Mouse (Mus musculus): Measurements from ENCODE around the gene Rab8b.
"Not testable (repeated sequence)": the region's sequence is repeated elsewhere in the genome, so short reads cannot be mapped to it uniquely, and the experiment has no call there.

Rab8b gene

DNA sequence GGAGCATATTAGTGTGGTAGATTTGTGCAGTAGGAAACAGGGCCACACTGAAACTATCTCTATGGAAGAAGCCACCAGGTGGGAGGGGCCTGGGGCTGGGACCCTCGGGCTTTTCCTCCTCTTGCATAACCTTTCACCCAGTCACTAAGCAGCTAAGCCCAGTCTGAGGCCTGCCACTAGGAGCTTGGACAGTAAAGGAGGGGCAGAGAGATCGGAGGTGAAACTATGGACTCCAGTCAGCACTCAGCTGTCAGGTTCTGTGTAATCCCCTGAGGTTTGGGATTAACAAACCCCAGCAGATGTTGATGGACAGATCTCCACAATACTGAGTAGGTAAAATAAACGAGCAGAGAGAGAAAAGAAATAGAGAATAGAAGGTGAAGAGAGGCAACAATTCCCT lies 33.1 kb downstream of the Rab8b start:
- no peak for DNase-seq

DNA sequence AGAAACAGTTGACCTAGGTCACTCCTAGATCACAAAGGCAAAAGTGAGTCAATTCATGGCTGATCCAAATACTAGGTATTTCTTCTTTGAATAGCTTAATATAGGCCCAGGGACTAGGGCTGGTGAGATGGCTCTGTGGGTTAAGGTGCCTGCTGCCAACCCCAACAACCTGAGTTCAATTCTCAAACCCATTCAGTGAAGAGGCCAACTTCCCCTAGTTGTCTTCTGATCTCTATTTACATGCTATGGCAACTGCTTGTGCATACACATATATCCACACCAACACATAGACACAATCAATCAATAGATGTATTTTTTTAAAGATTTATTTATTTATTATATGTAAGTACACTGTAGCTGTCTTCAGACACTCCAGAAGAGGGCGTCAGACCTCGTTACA lies 34.9 kb downstream of the Rab8b start:
- no peak for DNase-seq

DNA sequence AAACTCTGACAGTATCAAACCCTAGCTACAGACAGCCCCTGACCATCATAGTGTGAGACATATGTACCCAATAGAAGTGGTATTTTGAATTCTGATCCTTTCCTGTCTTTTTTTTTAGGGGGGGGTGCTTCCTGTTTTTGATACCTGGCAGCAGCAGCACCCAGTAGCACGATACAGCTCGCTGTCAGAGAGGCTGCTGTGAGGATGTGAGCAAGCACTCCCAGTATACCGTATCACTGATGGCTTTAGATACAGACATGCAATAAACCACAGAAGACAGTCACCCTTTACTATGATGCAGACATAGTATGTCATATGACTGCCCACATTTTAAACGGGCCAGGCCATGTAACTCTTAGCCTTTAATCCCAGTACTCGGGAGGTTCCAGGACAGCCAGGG lies 36.0 kb downstream of the Rab8b start:
- no peak for DNase-seq

DNA sequence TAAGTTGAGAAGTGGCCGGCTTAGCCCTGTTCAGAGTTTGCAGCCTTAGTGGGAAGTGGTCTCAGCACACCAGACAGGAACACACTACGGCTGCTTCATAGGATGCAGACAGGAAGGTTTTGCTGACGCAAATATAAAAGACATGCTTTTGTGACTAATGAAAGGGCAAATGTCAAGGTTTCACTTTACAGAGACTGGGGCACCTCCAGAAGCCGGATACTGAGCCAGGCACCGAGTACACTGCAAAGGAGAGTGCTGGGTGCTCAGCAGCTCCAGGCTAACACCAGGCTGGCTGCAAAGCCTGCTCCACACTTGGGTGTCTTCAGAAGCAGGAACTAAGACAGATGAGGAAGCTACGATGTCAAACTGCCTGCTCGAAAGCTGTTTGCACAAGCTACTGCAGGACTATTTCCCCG lies 37.1 kb downstream of the Rab8b start:
- DNase-seq = no peak

DNA sequence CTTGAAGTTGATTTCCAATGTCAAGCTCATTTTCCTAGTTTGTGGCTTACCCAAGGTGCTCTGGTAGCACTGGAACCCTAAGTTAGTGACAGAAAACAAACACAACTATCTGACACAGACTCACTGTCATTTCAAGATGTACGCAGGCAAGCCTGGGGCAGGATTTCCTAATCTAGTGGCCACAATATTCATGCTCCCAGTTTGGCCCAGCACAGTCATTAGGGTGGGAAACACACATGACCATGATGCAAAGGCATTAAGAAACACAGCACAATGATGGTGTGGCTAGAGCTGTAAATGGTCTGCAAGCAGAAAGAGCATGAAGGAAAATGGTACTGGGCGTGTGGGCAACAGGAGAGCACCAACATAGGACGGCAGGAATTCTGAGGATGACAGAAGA lies 37.6 kb downstream of the Rab8b start:
- DNase-seq = no peak

DNA sequence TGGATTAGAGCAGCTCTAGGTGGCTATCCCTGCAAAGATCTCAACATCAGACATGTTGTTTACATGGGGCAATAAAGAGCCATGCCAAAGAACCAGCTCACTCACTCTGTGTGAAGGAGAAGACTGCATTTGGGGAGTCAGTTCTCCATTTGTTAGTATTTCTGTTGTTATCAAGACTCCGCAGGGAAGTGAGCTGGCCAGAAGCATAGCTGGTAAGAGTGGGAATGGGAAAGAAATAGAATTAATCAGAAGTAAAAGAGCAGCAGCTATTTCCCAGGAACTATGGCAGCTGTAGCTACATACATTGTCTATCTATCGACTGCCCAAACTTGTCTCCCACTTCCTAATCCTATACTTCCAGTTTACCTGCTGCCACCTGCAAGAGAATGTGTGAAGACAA lies 38.7 kb downstream of the Rab8b start:
- DNase-seq = no peak

DNA sequence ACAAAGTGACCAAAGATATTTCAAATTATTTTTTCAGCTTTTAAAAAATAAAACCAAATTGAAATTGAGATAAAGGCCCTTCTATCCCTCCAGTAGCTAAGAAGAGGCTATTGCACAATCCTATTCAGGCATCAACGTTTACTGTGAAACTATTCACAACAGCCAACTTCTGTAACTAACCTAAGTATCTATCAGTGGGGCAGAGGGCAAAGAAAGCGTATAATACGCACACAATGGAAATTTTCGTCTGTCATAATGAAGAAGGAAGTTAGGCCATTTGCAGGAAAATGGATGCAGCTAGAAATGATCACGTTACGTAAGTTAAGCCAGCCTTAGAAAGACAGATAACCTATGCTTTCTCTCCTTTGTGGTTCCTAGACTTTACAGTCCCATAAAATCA lies 40.0 kb downstream of the Rab8b start:
- DNase-seq = no peak

DNA sequence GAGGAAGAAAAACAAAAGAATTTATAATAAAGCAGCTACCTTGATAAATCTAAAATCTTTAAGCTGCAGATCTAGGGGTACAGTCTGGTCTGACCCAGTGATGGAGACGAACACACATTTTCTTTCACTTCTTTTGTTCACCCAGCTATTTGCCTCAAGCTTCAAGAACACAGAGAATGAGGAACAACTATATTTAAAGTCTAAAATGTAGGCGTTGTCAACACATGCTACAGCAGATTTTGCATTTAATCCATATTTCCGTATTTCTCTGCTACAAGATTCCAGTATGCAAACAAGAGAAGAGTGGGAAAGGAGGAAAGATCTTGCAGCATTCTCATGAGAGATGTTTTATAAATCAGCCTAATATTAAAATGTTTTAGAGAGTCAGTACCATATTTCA lies 40.6 kb downstream of the Rab8b start:
- DNase-seq = no peak

DNA sequence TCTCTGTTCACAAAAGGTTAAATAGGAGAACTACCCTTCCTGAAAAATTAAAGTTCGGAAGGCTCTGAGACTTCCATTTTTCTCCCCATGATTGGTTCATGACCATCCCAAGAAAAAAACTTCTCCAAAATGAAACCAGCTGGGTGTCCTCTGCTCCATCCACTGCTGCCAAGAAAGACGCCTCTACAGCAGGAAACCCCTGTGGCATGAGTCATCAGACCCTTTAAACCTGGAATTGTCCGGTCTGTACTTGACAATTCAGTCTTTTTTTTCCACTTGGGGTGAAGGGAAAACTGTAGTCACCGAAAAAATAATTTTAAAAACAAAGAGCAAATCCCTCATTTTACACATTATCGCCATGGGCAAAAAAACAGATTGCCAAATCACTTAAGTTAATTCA lies 42.9 kb downstream of the Rab8b start:
- DNase-seq = no peak

DNA sequence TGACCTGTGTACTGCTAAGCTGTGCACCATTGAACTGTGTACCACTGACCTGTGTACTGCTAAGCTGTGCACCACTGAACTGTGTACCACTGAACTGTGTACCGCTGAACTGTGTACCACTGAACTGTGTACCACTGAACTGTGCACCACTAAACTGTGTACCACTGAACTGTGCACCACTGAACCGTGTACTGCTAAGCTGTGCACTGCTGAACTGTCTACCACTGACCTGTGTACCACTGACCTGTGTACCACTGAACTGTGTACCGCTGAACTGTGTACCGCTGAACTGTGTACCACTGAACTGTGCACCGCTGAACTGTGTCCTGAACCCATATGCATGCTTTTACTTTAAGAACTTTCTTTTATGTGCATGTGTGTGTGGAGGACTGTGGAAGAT lies 45.2 kb downstream of the Rab8b start:
- no peak for DNase-seq

DNA sequence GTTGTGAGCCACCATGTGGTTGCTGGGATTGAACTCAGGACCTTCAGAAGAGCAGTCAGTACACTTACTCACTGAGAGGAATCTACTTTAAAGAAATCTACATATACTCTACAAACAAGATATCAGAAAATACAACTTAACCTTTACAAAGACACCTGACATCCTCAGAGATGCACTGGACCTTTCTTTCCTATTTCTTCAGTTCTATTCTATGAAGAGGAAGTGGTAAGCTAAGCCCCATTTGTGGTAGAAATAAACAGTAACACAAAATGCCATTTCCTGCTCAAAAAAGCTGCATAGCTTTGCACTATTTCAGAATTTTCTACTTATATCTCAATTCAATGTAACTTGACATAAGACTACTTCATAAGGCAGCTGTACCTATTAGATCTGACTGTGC lies 46.0 kb downstream of the Rab8b start:
- no peak for DNase-seq

DNA sequence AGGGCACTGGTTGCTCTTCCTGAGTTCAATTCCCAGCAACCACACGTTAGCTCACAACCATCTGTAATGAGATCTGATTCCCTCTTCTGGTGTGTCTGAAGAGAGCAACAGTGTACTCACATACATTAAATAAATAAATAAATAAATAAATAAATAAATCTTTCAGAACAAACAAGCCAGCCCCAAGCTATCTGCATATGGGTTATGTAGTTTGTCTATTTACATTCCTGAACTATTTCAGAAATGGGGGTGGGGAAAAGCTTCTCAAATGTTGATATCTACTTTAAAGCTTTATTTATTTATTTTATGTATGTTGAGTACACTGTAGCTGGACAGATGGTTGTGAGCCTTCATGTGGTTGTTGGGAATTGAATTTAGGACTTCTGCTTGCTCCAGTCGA lies 46.5 kb downstream of the Rab8b start:
- DNase-seq = not testable (repeated sequence)

DNA sequence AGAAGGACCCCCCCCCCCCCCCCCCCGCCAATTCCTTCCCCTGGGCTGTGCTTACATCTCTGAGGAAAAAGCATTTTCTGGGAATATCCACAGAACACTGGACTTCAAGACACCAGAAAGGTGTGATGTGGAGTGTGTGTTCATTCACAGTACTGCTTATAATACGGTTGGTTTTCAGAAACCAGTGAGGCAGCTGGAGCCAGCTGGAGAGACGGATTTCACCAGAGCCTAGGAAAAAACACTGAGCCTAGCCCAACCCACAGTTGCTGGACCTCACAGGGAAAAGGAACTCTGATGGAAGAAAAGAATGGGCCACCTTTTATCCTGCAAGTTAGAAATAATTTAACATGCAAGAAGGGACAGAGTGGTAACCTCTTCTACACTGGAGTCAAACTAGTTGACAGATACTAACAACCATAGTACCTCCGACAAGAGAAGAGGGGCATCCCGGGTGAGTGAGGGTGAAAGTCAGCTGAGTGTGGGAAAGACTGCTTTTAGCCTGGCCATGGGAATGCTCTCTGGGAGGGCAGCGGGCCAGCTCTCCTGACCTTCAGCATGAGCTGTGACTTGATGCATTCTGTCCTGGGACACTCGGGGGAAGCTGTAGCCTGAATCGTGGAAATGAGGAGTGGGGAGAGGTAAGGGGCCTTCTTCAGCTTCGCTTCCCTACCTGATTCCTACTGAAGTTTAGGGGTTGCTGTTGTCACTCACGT lies 47.3 kb downstream of the Rab8b start:
- DNase-seq = no peak

DNA sequence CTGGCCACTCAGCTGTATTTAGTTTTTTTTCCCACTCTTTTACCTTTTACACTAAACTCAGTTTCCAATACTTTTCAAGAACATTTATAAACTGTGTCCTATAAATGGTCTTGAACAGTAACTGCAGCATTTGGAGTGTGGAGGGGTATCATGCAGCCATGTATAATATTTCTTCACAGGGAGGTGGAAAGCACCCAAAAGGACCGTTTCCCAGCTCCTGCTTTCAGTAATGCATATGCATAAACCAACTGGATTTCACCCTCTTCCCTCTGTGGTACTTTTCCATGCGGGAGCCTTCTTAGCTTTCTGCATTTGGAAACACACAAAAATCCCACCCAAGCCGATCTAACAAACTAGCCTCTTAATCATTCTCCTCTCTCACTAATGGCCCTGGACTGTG lies 54.8 kb downstream of the Rab8b start:
- DNase-seq = no peak

DNA sequence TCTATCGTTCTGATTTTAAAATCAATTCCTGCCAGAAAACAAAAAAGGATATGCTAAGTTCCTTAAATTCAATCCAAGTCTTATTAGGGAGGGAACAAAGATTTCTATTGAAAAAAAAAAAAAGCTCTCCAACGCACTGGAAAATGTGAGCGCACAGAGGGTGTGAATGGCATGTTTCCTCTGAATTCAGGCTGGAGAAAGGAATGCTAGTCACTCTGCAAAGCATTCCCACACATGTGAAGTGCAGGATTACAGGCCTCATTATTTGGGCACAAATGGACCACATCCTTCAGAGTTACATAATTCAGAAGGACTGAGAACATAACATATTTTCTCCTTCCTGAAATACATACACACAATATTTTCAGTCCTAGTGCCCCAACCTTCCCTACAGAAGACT lies 56.0 kb downstream of the Rab8b start:
- no peak for DNase-seq

DNA sequence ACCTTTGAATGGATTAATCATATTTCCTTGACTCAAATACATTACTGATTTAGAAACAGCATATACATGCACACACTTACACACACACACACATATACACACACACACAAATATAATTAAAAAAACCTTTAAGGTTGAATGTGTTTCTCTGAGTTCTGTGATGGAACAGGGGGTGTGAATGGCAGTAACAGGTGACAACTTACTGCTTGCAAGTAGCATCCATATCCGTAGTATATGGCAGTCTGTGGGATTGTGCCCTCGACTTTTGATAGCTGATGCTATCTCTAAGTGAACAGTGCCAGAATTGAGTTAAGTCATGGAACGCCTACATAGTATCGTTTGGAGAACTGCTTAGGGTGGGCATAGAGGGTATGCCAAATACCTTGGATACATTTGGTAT lies 57.3 kb downstream of the Rab8b start:
- DNase-seq = no peak

DNA sequence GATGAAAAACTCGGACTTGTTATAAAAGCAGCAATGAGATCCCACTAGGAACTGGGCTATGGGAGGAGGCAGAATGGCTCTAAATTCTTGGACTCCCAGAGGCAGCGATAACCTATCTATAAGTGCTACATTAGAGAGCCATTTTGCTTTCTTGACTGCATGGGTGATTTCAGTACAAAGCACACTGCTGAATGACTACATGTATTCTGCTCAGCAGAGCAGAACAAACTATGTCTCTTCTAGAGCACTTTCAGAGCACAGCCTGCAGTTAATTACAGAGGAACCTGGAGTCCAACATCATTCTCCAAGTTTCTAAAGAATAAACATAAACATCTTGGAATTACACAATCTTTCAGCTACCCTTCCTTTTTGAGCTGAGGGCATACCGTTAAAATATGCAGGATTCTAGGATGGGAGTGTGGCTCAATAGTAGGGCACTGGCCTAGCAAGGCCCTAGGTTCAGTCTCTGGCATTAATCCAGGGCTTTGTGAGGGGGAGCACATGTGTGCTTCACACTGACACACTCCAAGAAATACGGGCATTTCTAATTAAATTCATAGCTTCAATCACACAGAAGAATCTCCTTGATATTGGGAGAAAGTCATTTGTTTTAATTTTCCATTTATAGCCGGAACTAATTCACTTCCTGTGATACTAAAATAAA lies 58.3 kb downstream of the Rab8b start:
- no peak for DNase-seq

DNA sequence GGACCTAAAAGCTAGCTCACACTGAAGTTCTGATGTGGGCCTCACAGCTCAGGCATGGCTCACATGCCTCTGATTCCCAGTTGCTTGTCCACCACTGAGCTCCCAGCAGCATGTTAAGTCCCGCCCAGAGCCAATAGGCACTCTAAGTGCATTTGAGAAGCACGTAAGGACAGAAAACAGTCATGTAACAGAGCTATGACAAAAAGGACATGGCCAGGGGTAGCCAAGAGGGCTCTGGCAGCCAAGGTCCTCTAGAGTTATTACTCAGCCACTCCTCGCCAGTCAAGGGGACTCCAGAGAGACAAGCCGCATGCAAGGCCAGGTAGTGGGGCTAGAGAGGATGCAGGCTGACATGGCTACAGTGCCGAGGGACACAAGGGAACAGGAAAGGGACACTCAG lies 60.0 kb downstream of the Rab8b start:
- DNase-seq = no peak

DNA sequence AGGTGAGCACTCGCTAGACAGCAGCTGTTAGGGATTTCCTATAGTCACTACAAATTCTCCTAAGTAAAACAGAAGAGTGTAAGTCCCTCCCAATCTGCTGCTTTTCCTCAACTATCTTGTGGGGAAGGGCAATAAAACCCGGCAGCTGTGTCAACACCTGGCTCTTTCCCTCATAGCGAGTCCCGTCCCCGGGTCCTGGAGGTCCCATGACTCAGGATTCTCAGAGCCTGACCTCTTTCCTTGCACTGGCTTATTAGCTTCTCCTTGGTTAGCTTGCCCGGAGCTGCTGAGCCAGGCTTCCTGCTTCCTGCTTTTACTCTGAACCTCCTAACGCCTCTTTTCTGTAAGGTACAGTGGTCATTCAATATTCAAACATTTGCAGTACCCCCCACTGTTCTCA lies 63.6 kb downstream of the Rab8b start:
- no peak for DNase-seq

DNA sequence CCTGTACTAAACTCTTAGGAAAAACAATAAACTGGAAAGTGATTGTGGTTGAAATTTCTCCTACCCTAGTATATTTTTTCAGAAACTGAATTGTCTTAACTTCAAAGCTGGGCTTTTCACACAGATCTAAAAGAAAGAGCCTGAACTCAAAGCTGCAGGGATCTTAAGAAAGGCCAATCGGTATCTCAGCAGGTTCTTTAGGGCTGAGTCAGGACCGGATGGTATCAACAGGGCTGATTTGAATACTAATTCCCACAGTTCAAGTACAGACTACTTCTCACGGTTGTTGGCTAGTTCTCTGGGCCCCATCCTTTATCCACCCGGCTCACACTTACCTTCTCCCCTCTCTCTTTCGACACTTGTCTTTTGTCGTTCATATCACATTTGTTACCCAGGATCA lies 66.9 kb downstream of the Rab8b start:
- no peak for DNase-seq

DNA sequence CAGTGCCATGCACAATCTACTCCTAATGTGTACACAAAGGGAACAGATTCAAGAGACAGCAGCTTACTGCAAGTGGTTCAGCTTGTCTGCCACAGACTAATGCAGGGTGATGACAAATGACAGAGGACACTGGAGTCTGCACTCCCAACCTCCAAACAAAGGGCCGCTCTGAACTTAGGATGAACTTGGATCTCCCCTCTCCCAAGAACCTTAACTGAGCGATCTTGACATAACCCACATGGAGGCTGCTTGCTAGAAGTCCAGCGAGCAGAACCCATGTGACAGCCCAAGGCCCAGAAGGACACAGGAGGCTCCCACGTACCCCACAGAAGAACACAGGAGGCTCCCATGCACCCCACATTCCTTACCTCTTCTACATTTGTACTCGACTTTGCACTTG lies 68.5 kb downstream of the Rab8b start:
- DNase-seq = no peak

DNA sequence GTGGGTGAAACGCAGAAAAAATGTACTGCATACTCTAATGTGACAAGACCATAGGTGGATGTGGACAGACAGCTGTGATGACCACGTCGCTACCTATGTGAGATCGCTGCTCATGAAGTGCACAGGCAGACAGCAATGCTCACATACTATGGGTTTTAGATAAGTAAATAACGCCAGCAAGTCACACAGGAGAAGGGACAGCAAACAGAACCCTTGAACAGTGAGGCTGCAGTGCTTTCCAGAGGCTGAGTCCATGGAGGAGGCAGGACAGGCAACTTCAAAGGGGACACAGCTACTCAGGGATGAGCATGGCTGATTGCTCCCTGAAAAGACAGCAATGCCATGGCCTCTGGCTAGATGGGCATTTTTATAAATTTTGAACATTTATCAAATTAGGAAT lies 72.7 kb downstream of the Rab8b start:
- no peak for DNase-seq

DNA sequence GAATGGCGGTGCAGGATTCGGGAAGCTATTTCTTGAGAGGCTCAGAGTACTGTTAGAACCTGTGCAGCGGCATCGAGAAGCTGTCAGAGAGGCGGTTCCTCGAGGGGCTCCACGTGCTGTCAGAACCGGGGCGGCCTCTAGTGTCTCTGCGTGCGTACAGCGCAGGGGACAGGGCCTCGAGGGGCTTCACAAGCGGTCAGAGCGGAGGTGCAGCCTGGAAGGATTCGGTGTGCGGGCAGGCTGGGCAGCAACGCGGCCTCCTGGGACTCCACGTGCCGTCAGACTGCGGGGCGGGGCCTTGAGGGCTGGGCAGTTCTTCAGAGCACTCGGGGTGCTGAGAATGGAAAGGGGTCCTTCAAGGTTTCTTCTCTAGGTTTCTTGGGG lies 84.4 kb downstream of the Rab8b start:
- no peak for DNase-seq

DNA sequence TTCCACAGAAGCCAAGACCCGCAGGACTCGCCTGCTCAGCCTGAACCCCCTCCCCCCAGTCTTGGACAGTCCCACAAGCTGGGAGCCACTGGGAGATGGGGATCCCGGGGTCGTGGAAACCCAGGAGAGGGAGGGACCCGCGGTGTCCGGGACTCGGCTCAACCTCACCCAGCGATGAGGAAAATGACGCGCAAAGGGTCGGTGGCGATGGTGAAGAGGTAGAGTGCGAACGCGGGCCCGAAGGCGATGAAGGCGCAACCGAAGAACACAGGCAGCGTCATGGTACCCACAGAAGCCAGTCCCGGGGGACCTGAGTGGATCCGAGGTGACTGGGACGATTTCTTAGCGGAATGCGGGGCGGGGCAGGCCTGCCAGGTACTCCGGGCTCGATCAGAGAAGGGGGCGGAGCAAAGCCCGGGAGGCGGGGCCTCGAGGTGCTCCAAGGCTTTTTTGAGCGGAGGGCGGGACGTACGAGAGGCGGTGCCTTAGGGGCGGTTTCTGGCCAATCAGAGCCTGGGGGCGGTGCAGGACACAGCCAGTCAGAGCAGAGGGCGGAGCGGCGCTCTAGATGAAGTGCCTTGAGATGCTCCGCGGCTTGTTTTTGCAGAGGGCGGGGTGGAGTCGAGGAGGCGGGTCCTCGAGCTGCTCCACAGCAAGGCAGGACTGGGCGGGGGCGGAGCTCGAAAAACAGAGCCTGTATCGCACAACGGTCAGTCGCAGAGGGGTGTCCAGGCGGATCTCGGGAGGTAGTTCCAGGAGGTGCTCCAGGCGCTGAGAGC lies 85.0 kb downstream of the Rab8b start, which contains the start of gene Aph1c:
Aph1c (minus strand) TSS at position 409 of the 779 bp plus-strand sequence.
- peak; percentile 99 for DNase-seq
